Mouse (Mus musculus) liver, embryonic 11.5 days (tissue): Measurements from ENCODE around the gene Opn4. TPM values are rescaled to one million over a fixed set of nuclear protein-coding genes. Genes with fewer than 3 reads are reported as not detected.

Experiments
- ATAC-seq: fragments of 200-750 bp; cut with Nextera tagmentation; replicated peaks from 2 replicates; pipeline ENCODE4 v1.8.0; 2017; ENCODE audit warnings: moderate number of reproducible peaks, mild to moderate bottlenecking, moderate TSS enrichment, moderate library complexity; ENCODE audit not compliant: low FRiP score
- DNase-seq: peaks from one replicate; pipeline ENCODE4 v3.0.0-alpha.2; 2017; ENCODE audit warnings: low spot score
- H3K27ac ChIP-seq: fragments of 300-500 bp; sonication (generic); 2 replicates; pipeline ENCODE4 v1.5.1; 2014; ENCODE audit warnings: mild to moderate bottlenecking, low read depth, low read length, control low read depth
- H3K27me3 ChIP-seq: fragments of 300-500 bp; sonication (generic); replicated peaks from 2 replicates; pipeline ENCODE4 v1.6.1; 2014; ENCODE audit warnings: low read length, mixed read lengths; ENCODE audit not compliant: control insufficient read depth, insufficient read depth
- H3K36me3 ChIP-seq: fragments of 300-500 bp; sonication (generic); 2 replicates; pipeline ENCODE4 v1.6.1; 2014; ENCODE audit warnings: mild to moderate bottlenecking, low read length, moderate library complexity, mixed read lengths; ENCODE audit not compliant: control insufficient read depth, insufficient read depth
- H3K4me1 ChIP-seq: fragments of 300-500 bp; sonication (generic); replicated peaks from 2 replicates; pipeline ENCODE4 v1.6.1; 2014; ENCODE audit warnings: low read length, mixed read lengths; ENCODE audit not compliant: control insufficient read depth, insufficient read depth
- H3K4me2 ChIP-seq: fragments of 300-500 bp; sonication (generic); 2 replicates; pipeline ENCODE4 v1.6.1; 2014; ENCODE audit warnings: mild to moderate bottlenecking, control low read depth, moderate library complexity
- H3K4me3 ChIP-seq: fragments of 300-500 bp; sonication (generic); 2 replicates; pipeline ENCODE4 v1.5.1; 2014; ENCODE audit warnings: low read depth, low read length, control low read depth
- H3K9ac ChIP-seq: fragments of 300-500 bp; sonication (generic); 2 replicates; pipeline ENCODE4 v1.6.1; 2014; ENCODE audit warnings: low read depth, low read length, control low read depth
- H3K9me3 ChIP-seq: fragments of 300-500 bp; sonication (generic); 2 replicates; pipeline ENCODE4 v1.6.1; 2016; ENCODE audit warnings: low read length, inconsistent platforms, mixed read lengths; ENCODE audit not compliant: control insufficient read depth
- WGBS: fragments of 180-500 bp; shearing (Covaris S2); extraction: QIAGEN DNeasy Blood & Tissue Kit; methylation state at CpG from one replicate; pipeline ENCODE4 v1.1.7; 2014; 5-methylcytosine and 5-hydroxymethylcytosine counted together
- polyA plus RNA-seq: library from polyadenylated mRNA; unstranded; fragments of >200 nt; fragmentation: Nextera tagmentation; extraction: Ambion mirVana; gene quantifications from 2 replicates; pipeline ENCODE4 v1.2.1, GENCODE M21; 2014

Gene Opn4
- polyA plus RNA-seq, result not detected in 2 replicates

DNA sequence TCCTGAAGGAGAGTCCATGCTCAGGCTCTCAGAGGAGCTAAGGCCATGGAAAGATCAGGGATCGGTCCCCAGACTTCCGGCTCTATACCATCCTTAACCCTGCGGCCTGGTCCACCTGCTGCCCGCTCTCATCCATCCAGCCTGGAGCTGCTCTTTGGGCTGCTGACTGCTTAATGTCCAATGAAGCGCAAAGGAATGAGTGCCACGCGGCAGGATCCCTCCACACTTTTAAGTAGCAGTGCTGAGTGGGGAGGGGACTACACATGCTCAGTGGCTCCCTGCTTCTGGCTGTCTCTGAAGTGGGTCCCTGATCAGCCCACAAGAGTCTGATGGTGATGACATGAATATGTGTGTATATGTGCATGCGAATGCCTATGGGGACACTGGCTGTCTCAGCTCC is at the start of gene Opn4:
TSS of gene Opn4 (minus strand) at position 202 of the 400 bp plus-strand sequence.
- Histone ChIP-seq H3K27ac (no peak within 1 kb of the TSS), H3K36me3 (no peaks in the 10 kb centered on the region), H3K4me2 (no peak within 1 kb of the TSS), H3K27me3 (0 out of 2 replicates have a peak, but pooled peaks cover 5% of the 10 kb centered on the region), H3K9ac (no peak within 1 kb of the TSS), H3K9me3 (no peaks in the 10 kb centered on the region), H3K4me3 (no peak within 1 kb of the TSS), H3K4me1 (no peaks in the 10 kb centered on the region)
- no peak for DNase-seq
- 84% methylated on average over 8 of the region's 8 CpGs for WGBS
- ATAC-seq, result no peak

DNA sequence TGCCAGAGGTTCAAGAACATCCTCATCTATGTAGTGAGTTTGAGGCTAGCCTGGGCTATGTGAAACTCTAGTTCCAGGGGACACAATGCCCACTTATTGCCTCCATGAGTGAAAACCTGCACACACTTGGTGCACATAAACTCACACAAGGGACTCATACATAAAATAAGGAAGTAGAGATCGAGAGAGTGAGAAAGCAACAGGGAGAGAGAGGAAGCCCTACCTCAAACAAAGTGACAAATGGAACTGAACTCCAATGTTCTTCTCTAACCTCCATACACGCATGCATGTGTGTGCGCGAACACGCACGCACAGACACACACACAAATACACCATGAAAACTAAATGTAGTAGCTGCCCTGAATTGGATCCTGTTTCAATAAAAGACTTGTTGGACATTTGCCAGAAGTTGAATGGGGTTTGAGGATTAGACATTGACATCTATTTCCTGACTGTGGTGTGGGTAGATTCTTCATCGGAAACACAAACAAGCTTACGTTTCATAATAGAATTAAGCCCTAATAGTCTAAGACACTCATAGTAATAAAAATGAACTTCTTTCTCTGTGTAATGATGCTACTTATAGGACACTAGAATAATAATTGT is 48.0 kb upstream of the Opn4 start:
- H3K27ac ChIP-seq, result no peak overlapping the region
- no peak for DNase-seq
- H3K9ac ChIP-seq, result no peak overlapping the region
- H3K36me3 ChIP-seq, result no peaks in the 10 kb centered on the region
- WGBS, result 83% methylated on average over 8 of the region's 8 CpGs
- no peaks in the 10 kb centered on the region for H3K9me3 ChIP-seq
- no peak overlapping the region for H3K4me3 ChIP-seq
- H3K4me1 ChIP-seq, result no peaks in the 10 kb centered on the region; the same call in 1 of the 2 replicates
- no peaks in the 10 kb centered on the region for H3K27me3 ChIP-seq
- no peak for ATAC-seq
- no peak overlapping the region for H3K4me2 ChIP-seq

GRCm38 (mm10) chr14:34644140-34644539 is 44.2 kb upstream of the Opn4 start:
- Histone ChIP-seq H3K4me1 (no peaks in the 10 kb centered on the region; the same call in 1 of the 2 replicates), H3K4me2 (no peak overlapping the region), H3K9ac (no peak overlapping the region), H3K9me3 (no peaks in the 10 kb centered on the region), H3K27ac (no peak overlapping the region), H3K4me3 (no peak overlapping the region), H3K27me3 (no peaks in the 10 kb centered on the region), H3K36me3 (no peaks in the 10 kb centered on the region)
- WGBS, result 69% methylated on average over 7 of the region's 7 CpGs
- no peak for ATAC-seq
- DNase-seq, result no peak

GRCm38 (mm10) chr14:34635721-34636120 is 35.8 kb upstream of the Opn4 start:
- Histone ChIP-seq H3K27ac (no peak overlapping the region), H3K27me3 (no peaks in the 10 kb centered on the region), H3K9me3 (no peaks in the 10 kb centered on the region), H3K36me3 (no peaks in the 10 kb centered on the region), H3K4me3 (no peak overlapping the region), H3K4me2 (no peak overlapping the region), H3K9ac (no peak overlapping the region), H3K4me1 (peaks cover 4% of the 10 kb centered on the region; the same call in 1 of the 2 replicates)
- ATAC-seq, result no peak
- no peak for DNase-seq
- 80% methylated on average over 6 of the region's 6 CpGs for WGBS

- Histone ChIP-seq H3K36me3 (no peaks in the 10 kb centered on the region), H3K4me3 (no peak overlapping the region), H3K9ac (no peak overlapping the region), H3K9me3 (no peaks in the 10 kb centered on the region), H3K4me1 (peaks cover 4% of the 10 kb centered on the region; the same call in 1 of the 2 replicates), H3K27ac (no peak overlapping the region), H3K27me3 (no peaks in the 10 kb centered on the region), H3K4me2 (no peak overlapping the region)
- no peak for DNase-seq
- 48% methylated on average over 7 of the region's 7 CpGs for WGBS
- no peak for ATAC-seq
Observed at GRCm38 (mm10) chr14:34635192-34635591, 35.2 kb upstream of the Opn4 start.

GRCm38 (mm10) chr14:34632722-34633448 is 32.9 kb upstream of the Opn4 start:
- no peaks in the 10 kb centered on the region for H3K9me3 ChIP-seq
- H3K4me3 ChIP-seq, result no peak overlapping the region
- no peak overlapping the region for H3K27ac ChIP-seq
- no peaks in the 10 kb centered on the region for H3K27me3 ChIP-seq
- ATAC-seq (peak; percentile 83), DNase-seq (no peak)
- H3K36me3 ChIP-seq, result no peaks in the 10 kb centered on the region
- H3K9ac ChIP-seq, result no peak overlapping the region
- H3K4me2 ChIP-seq, result peak overlapping the region; percentile 43
- peaks cover 4% of the 10 kb centered on the region; the same call in 1 of the 2 replicates for H3K4me1 ChIP-seq
- 40% methylated on average over 10 of the region's 10 CpGs for WGBS

- WGBS, result 90% methylated on average over 7 of the region's 7 CpGs
- H3K4me1 ChIP-seq, result peaks cover 13% of the 10 kb centered on the region
- no peak for ATAC-seq
Observed at GRCm38 (mm10) chr14:34626824-34627223, 26.9 kb upstream of the Opn4 start.

DNA sequence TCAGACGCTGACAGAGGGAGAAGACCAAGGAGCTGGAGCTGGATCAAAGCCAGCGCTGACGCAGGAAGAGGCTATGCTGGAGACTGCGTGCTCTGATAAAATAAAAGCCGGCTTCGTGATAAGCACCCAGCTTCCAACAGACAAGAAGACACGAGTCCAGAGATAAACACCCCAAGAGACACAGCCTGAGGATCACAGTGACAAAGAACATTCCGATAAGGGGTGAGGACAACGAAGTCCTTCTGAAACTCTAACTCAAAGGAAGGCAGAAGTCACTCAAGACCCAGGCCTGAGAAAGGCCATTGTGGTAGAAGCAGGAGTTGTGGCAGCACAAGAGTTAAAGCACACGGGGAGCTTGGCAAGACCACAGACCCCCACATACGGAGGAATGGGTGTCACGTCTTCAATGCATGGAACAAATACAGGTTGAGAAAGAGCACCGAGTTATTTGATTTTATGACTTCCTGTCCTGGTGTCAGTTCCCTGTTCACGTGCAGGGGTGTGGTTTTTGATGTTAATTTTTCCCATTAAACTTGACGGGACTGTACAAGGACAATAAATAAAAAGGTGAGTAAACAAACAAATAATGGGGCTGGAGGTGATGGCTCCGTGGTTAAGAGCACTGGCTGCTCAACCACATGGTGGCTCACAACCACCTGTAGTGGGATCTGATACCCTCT is 23.7 kb upstream of the Opn4 start:
- H3K27ac ChIP-seq, result peak overlapping the region; percentile 79
- no peaks in the 10 kb centered on the region for H3K27me3 ChIP-seq
- peak overlapping the region; percentile 51 for H3K4me2 ChIP-seq
- 0 out of 2 replicates have a peak overlapping the region, but pooled peaks have one; percentile 3 for H3K4me3 ChIP-seq
- H3K9me3 ChIP-seq, result no peaks in the 10 kb centered on the region
- DNase-seq (peak; percentile 51), ATAC-seq (peak; percentile 93)
- H3K4me1 ChIP-seq, result peaks cover 24% of the 10 kb centered on the region
- H3K36me3 ChIP-seq, result no peaks in the 10 kb centered on the region
- WGBS, result 29% methylated on average over 16 of the region's 16 CpGs
- 0 out of 2 replicates have a peak overlapping the region, but pooled peaks have one; percentile 4 for H3K9ac ChIP-seq

More at GRCm38 (mm10) chr14:34626824-34627223, 26.9 kb upstream of the Opn4 start:
- no peak overlapping the region for H3K4me2 ChIP-seq
- no peaks in the 10 kb centered on the region for H3K27me3 ChIP-seq
- no peak for DNase-seq
- no peaks in the 10 kb centered on the region for H3K36me3 ChIP-seq
- H3K9me3 ChIP-seq, result no peaks in the 10 kb centered on the region
- H3K27ac ChIP-seq, result no peak overlapping the region
- no peak overlapping the region for H3K4me3 ChIP-seq
- H3K9ac ChIP-seq, result no peak overlapping the region
